Mouse (Mus musculus): ENCODE measurements at regions not wholly inside any gene's neighbourhood (a gene's known extent, or its start where the extent isn't known, plus 50 kb on each side); places are given as distances from the start of the nearest gene placed in this dataset.

GRCm38 (mm10) chr3:149225684-149226083 lies 235.3 kb upstream of the Adgrl2 start:
- no peak overlapping the region for H3K27ac ChIP-seq (replicated peaks; ENCODE audit: insufficient read depth, low read depth, low read length)
- 93% methylated on average over 17 of the region's 17 CpGs for WGBS
- H3K9ac ChIP-seq (ENCODE audit: low read depth, low read length): no peak overlapping the region
- no peak for DNase-seq (ENCODE audit: extremely low read depth, low read depth, low spot score)
- TF ChIP-seq CTCF (IDR thresholded peaks at IDR 0.05; ENCODE audit: low read depth, low read length): no peak
- no peak for TF ChIP-seq POLR2A (IDR thresholded peaks at IDR 0.05; ENCODE audit: extremely low read depth, insufficient read depth, low read length)
- peaks cover 1% of the 10 kb centered on the region; the same call in 1 of the 2 replicates for H3K4me1 ChIP-seq (ENCODE audit: control insufficient read depth, insufficient read depth, low read length)
- H3K79me2 ChIP-seq (ENCODE audit: control insufficient read depth, insufficient read depth, low read length): no peaks in the 10 kb centered on the region
- no peaks in the 10 kb centered on the region for H3K36me3 ChIP-seq (ENCODE audit: control insufficient read depth, insufficient read depth, low read length)
- no peak overlapping the region for H3K4me3 ChIP-seq (ENCODE audit: insufficient read depth, low read depth, low read length)
- no peaks in the 10 kb centered on the region for H3K27me3 ChIP-seq (ENCODE audit: control insufficient read depth, insufficient read depth, low read length)

GRCm38 (mm10) chr3:149224271-149224670 lies 233.9 kb upstream of the Adgrl2 start:
- no peaks in the 10 kb centered on the region for H3K36me3 ChIP-seq (ENCODE audit: control insufficient read depth, insufficient read depth, low read length)
- peaks cover 1% of the 10 kb centered on the region; the same call in 1 of the 2 replicates for H3K4me1 ChIP-seq (ENCODE audit: control insufficient read depth, insufficient read depth, low read length)
- H3K27me3 ChIP-seq (ENCODE audit: control insufficient read depth, insufficient read depth, low read length): no peaks in the 10 kb centered on the region
- no peaks in the 10 kb centered on the region for H3K79me2 ChIP-seq (ENCODE audit: control insufficient read depth, insufficient read depth, low read length)
- TF ChIP-seq CTCF (IDR thresholded peaks at IDR 0.05; ENCODE audit: low read depth, low read length): no peak
- TF ChIP-seq POLR2A (IDR thresholded peaks at IDR 0.05; ENCODE audit: extremely low read depth, insufficient read depth, low read length): no peak
- 36% methylated on average over 4 of the region's 4 CpGs for WGBS
- H3K9ac ChIP-seq (ENCODE audit: low read depth, low read length): no peak overlapping the region
- H3K27ac ChIP-seq (replicated peaks; ENCODE audit: insufficient read depth, low read depth, low read length): no peak overlapping the region
- H3K4me3 ChIP-seq (ENCODE audit: insufficient read depth, low read depth, low read length): no peak overlapping the region
- DNase-seq (ENCODE audit: extremely low read depth, low read depth, low spot score): peak; percentile 72

GRCm38 (mm10) chr3:149223776-149224175 lies 233.4 kb upstream of the Adgrl2 start:
- 94% methylated on average over 5 of the region's 5 CpGs for WGBS
- Histone ChIP-seq H3K4me3 (ENCODE audit: insufficient read depth, low read depth, low read length) (no peak overlapping the region), H3K27me3 (ENCODE audit: control insufficient read depth, insufficient read depth, low read length) (no peaks in the 10 kb centered on the region), H3K27ac (replicated peaks; ENCODE audit: insufficient read depth, low read depth, low read length) (no peak overlapping the region), H3K36me3 (ENCODE audit: control insufficient read depth, insufficient read depth, low read length) (no peaks in the 10 kb centered on the region), H3K79me2 (ENCODE audit: control insufficient read depth, insufficient read depth, low read length) (no peaks in the 10 kb centered on the region), H3K9ac (ENCODE audit: low read depth, low read length) (no peak overlapping the region), H3K4me1 (ENCODE audit: control insufficient read depth, insufficient read depth, low read length) (peaks cover 1% of the 10 kb centered on the region; the same call in 1 of the 2 replicates)
- DNase-seq (ENCODE audit: extremely low read depth, low read depth, low spot score): no peak
- TF ChIP-seq CTCF (IDR thresholded peaks at IDR 0.05; ENCODE audit: low read depth, low read length): no peak
- TF ChIP-seq POLR2A (IDR thresholded peaks at IDR 0.05; ENCODE audit: extremely low read depth, insufficient read depth, low read length): no peak

DNA sequence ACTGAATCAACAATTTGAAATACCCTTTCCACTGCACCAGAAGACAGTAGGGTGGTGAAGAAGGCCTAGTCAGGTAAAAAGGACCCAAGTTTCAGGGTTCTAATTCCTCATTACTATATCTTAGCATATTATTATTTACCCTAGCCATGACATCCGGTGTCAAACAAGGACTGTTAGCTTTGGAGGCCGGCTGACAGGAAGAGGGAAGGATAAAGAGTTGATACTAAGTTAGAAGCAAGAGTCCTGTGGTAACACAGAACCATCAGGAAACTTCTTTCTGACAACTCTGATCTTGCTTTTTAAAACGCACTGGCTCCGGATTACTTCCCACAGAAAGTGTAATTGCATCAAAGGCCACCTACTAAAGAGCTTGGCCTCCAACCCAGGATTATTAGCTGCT lies 230.6 kb upstream of the Adgrl2 start:
- DNase-seq (ENCODE audit: extremely low read depth, low read depth, low spot score): no peak
- no peak for TF ChIP-seq CTCF (IDR thresholded peaks at IDR 0.05; ENCODE audit: low read depth, low read length)
- no peak overlapping the region for H3K9ac ChIP-seq (ENCODE audit: low read depth, low read length)
- peak overlapping the region; percentile 90 for H3K27ac ChIP-seq (replicated peaks; ENCODE audit: insufficient read depth, low read depth, low read length)
- no peaks in the 10 kb centered on the region for H3K79me2 ChIP-seq (ENCODE audit: control insufficient read depth, insufficient read depth, low read length)
- no peaks in the 10 kb centered on the region for H3K27me3 ChIP-seq (ENCODE audit: control insufficient read depth, insufficient read depth, low read length)
- WGBS: 63% methylated on average over 4 of the region's 4 CpGs
- H3K4me1 ChIP-seq (ENCODE audit: control insufficient read depth, insufficient read depth, low read length): peaks cover 7% of the 10 kb centered on the region
- no peak overlapping the region for H3K4me3 ChIP-seq (ENCODE audit: insufficient read depth, low read depth, low read length)
- no peaks in the 10 kb centered on the region for H3K36me3 ChIP-seq (ENCODE audit: control insufficient read depth, insufficient read depth, low read length)

GRCm38 (mm10) chr3:149220304-149220951 lies 230.1 kb upstream of the Adgrl2 start:
- no peaks in the 10 kb centered on the region for H3K36me3 ChIP-seq (ENCODE audit: control insufficient read depth, insufficient read depth, low read length)
- 62% methylated on average over 8 of the region's 8 CpGs for WGBS
- H3K9ac ChIP-seq (ENCODE audit: low read depth, low read length): no peak overlapping the region
- H3K27ac ChIP-seq (replicated peaks; ENCODE audit: insufficient read depth, low read depth, low read length): peak overlapping the region; percentile 90
- TF ChIP-seq CTCF (IDR thresholded peaks at IDR 0.05; ENCODE audit: low read depth, low read length) (no peak), POLR2A (IDR thresholded peaks at IDR 0.05; ENCODE audit: extremely low read depth, insufficient read depth, low read length) (no peak)
- no peak for DNase-seq (ENCODE audit: extremely low read depth, low read depth, low spot score)
- H3K27me3 ChIP-seq (ENCODE audit: control insufficient read depth, insufficient read depth, low read length): no peaks in the 10 kb centered on the region
- H3K4me3 ChIP-seq (ENCODE audit: insufficient read depth, low read depth, low read length): no peak overlapping the region
- H3K4me1 ChIP-seq (ENCODE audit: control insufficient read depth, insufficient read depth, low read length): peaks cover 9% of the 10 kb centered on the region
- H3K79me2 ChIP-seq (ENCODE audit: control insufficient read depth, insufficient read depth, low read length): no peaks in the 10 kb centered on the region
